Comparison of ENCODE assay signal across 10 mouse cellular contexts in the genomic region with DNA sequence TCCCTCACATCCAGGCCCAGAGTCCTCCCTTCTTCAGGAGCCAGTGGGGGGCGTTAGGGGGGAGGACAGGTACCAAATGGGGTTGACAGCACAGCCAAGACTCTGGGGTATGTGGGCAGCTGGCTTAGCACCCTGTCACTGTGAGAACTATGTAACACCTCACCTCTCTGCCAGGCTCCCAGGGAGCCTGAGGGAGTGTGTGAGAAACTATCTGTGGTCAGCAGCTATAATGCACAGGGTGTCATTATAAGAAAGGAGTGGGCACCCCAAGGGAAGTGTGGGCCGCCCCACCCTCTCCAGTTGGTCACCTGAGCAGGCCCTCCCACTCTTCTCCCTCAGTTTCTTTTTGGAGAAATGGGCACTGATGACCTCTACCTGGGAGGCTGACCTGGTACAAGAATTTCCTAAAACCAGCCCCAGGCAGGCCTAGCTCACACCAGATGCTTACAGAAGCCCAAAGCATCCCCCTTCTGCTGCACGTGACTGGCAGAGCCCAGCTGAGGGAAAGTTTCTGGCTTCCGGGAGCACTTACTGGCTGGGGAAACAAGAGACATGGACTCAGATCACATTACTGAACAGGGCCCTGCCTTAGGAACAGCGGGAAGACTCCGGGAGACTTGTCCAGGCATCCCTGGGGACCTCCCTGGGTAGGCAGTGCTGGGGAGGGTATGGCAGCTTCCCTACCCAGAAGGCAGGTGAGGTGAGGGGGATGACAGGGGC. TPM values are rescaled to one million over a fixed set of nuclear protein-coding genes. Genes with fewer than 3 reads are reported as not detected.
DNase-seq lines count a peak whose midpoint lies in the region; ATAC-seq and TF ChIP-seq lines count a peak whose summit lies in the region.
"Had no signal": no experiment of that assay in that cellular context is flagged by ENCODE, and none has a peak within 500 bp of the region (broad histone marks: within the 10 kb centered on the region; RNA-seq: fewer than 3 reads in every experiment).

No protein-coding gene starts in this region.

- 0 out of 2 replicates have a peak, but pooled peaks have one; percentile 10 for ATAC-seq in embryonic facial prominence, embryonic 12.5 days (ENCODE audit: insufficient number of reproducible peaks, insufficient read depth, low FRiP score, low TSS enrichment)
- ATAC-seq in kidney, postnatal 0 days (replicated peaks; ENCODE audit: low FRiP score, low read depth) = peak; percentile 4; the same call in 1 of the 2 replicates
- 0 out of 2 replicates have a peak, but pooled peaks have one; percentile 14 for ATAC-seq in megakaryocyte, adult 5-6 weeks (ENCODE audit: poor library complexity, severe bottlenecking)
- no peak for ATAC-seq in activated CD4-positive, CD25-positive, alpha-beta regulatory T cell, adult 4 months

- TF ChIP-seq CTCF in layer of hippocampus, adult 2 months (conservative IDR thresholded peaks at IDR 0.05) = no peak
- TF ChIP-seq CTCF in kidney, postnatal 0 days (IDR thresholded peaks at IDR 0.05; ENCODE audit: low read depth) = no peak

- DNase-seq in layer of hippocampus, adult 2 months (ENCODE audit: low spot score in 2 of 2) = no peak
- DNase-seq in layer of hippocampus, adult 18-20 months (ENCODE audit: low spot score in 2 of 2) = no peak
- peak; percentile 75 for DNase-seq in kidney, postnatal 0 days (ENCODE audit: low spot score)
- DNase-seq in retina, embryonic 14.5 days (ENCODE audit: low spot score) = no peak
- no peak for DNase-seq in frontal cortex, postnatal 10 days (ENCODE audit: low spot score in 2 of 2)
- DNase-seq: thymus, postnatal 14 days had no signal

- no peaks in the 10 kb centered on the region for H3K27me3 ChIP-seq in embryonic facial prominence, embryonic 12.5 days
- H3K27me3 ChIP-seq in kidney, postnatal 0 days (ENCODE audit: insufficient read depth, low read length) = no peaks in the 10 kb centered on the region

- no peaks in the 10 kb centered on the region for H3K9me3 ChIP-seq in embryonic facial prominence, embryonic 12.5 days
- H3K9me3 ChIP-seq in kidney, postnatal 0 days (replicated peaks; ENCODE audit: low read length) = no peaks in the 10 kb centered on the region
- H3K9me3 ChIP-seq: hindbrain, embryonic 12.5 days had no signal

- H3K4me2 ChIP-seq in embryonic facial prominence, embryonic 12.5 days (replicated peaks) = no peak overlapping the region
- 0 out of 2 replicates have a peak overlapping the region, but pooled peaks have one; percentile 10 for H3K4me2 ChIP-seq in kidney, postnatal 0 days (ENCODE audit: low read length)
- H3K4me2 ChIP-seq: hindbrain, embryonic 12.5 days had no signal

- H3K4me3 ChIP-seq in layer of hippocampus, adult 2 months = no peak overlapping the region
- no peak overlapping the region for H3K4me3 ChIP-seq in embryonic facial prominence, embryonic 12.5 days
- no peak overlapping the region for H3K4me3 ChIP-seq in kidney, postnatal 0 days (replicated peaks; ENCODE audit: low read depth, low read length)
- H3K4me3 ChIP-seq: hindbrain, embryonic 12.5 days had no signal

- 34% methylated on average over 6 of the region's 6 CpGs for WGBS in embryonic facial prominence, embryonic 12.5 days
- 44% methylated on average over 6 of the region's 6 CpGs for WGBS in kidney, postnatal 0 days

- no peak overlapping the region for H3K9ac ChIP-seq in embryonic facial prominence, embryonic 12.5 days
- peak overlapping the region; percentile 35; the same call in 1 of the 2 replicates for H3K9ac ChIP-seq in kidney, postnatal 0 days (ENCODE audit: low read depth, low read length)
- H3K9ac ChIP-seq: hindbrain, embryonic 12.5 days had no signal

- H3K36me3 ChIP-seq in embryonic facial prominence, embryonic 12.5 days = no peaks in the 10 kb centered on the region
- H3K36me3 ChIP-seq in kidney, postnatal 0 days (ENCODE audit: insufficient read depth, low read length) = no peaks in the 10 kb centered on the region
- H3K36me3 ChIP-seq: hindbrain, embryonic 12.5 days had no signal

- peaks cover 35% of the 10 kb centered on the region for H3K4me1 ChIP-seq in embryonic facial prominence, embryonic 12.5 days
- peaks cover 36% of the 10 kb centered on the region for H3K4me1 ChIP-seq in kidney, postnatal 0 days (replicated peaks; ENCODE audit: insufficient read depth, low read length)

- 0 out of 2 replicates have a peak overlapping the region, but pooled peaks have one; percentile 36 for H3K27ac ChIP-seq in layer of hippocampus, adult 2 months
- peak overlapping the region; percentile 75 for H3K27ac ChIP-seq in embryonic facial prominence, embryonic 12.5 days
- H3K27ac ChIP-seq in kidney, postnatal 0 days = peak overlapping the region; percentile 88
- H3K27ac ChIP-seq: hindbrain, embryonic 12.5 days had no signal

RNA-seq across cellular contexts. Expression of a gene that starts 11.6 kb away (rescaled TPM):
- total RNA-seq in layer of hippocampus, adult 2 months (2021) = 10 to 100 TPM; 17.2 to 17.9 TPM
- total RNA-seq in layer of hippocampus, adult 18-20 months (2021) = 10 to 100 TPM; 22.4 to 23.5 TPM
- polyA plus RNA-seq in embryonic facial prominence, embryonic 12.5 days (2016; fragmentation: Nextera tagmentation; extraction: Ambion mirVana) = 24.6 and 25.0 TPM in 2 replicates
- 85.1 and 89.4 TPM in 2 replicates for polyA plus RNA-seq in kidney, postnatal 0 days (2015; fragmentation: Nextera tagmentation; extraction: Ambion mirVana)
- 28.0 and 30.1 TPM in 2 replicates for total RNA-seq in megakaryocyte, adult 5-6 weeks (2015)
- 43.1 and 45.3 TPM in 2 replicates for total RNA-seq in megakaryocyte, adult 5-6 weeks (2017)
- polyA plus RNA-seq in activated CD4-positive, CD25-positive, alpha-beta regulatory T cell, adult 4 months (2017; shearing (Covaris generic)) = 100 to 1,000 TPM; 408 to 719 TPM

Comparison
In these comparisons a context has a peak if more than half of its experiments do, and no peak if none do; other contexts are left out.
1. H3K27ac ChIP-seq: peak in every context shown above with its lines; median percentile 88 in kidney, postnatal 0 days; 75 in embryonic facial prominence, embryonic 12.5 days; 36 in layer of hippocampus, adult 2 months.